Mouse (Mus musculus) heart, embryonic 15.5 days (tissue): ENCODE data around the gene Ranbp3l. TPM values are rescaled to one million over a fixed set of nuclear protein-coding genes. Genes with fewer than 3 reads are reported as not detected.
A peak's percentile ranks its signal among the peaks of the same experiment; 100 is the strongest.

Experiments used
- ATAC-seq: fragments of 200-750 bp; cut with Nextera tagmentation; replicated peaks from 2 replicates; pipeline ENCODE4 v1.8.0; 2017; ENCODE audit warnings: low read depth, moderate TSS enrichment; ENCODE audit not compliant: insufficient number of reproducible peaks, insufficient read depth, low FRiP score
- H3K27ac ChIP-seq: fragments of 300-500 bp; sonication (generic); 2 replicates; pipeline ENCODE4 v1.5.1; 2015; ENCODE audit warnings: mild to moderate bottlenecking, inconsistent platforms
- H3K27me3 ChIP-seq: fragments of 300-500 bp; sonication (generic); 2 replicates; pipeline ENCODE4 v1.6.1; 2015; ENCODE audit warnings: inconsistent platforms
- H3K36me3 ChIP-seq: fragments of 300-500 bp; sonication (generic); 2 replicates; pipeline ENCODE4 v1.6.1; 2015; ENCODE audit warnings: mild to moderate bottlenecking, inconsistent platforms
- H3K4me1 ChIP-seq: fragments of 300-500 bp; sonication (generic); replicated peaks from 2 replicates; pipeline ENCODE4 v1.6.1; 2015; ENCODE audit warnings: inconsistent platforms
- H3K4me2 ChIP-seq: fragments of 300-500 bp; sonication (generic); 2 replicates; pipeline ENCODE4 v1.6.1; 2015; ENCODE audit warnings: inconsistent platforms, mild to moderate bottlenecking, moderate library complexity
- H3K4me3 ChIP-seq: fragments of 300-500 bp; sonication (generic); 2 replicates; pipeline ENCODE4 v1.5.1; 2015; ENCODE audit warnings: mild to moderate bottlenecking, inconsistent platforms
- H3K9ac ChIP-seq: fragments of 300-500 bp; sonication (generic); 2 replicates; pipeline ENCODE4 v1.6.1; 2015; ENCODE audit warnings: mild to moderate bottlenecking, inconsistent platforms
- H3K9me3 ChIP-seq: fragments of 300-500 bp; sonication (generic); replicated peaks from 2 replicates; pipeline ENCODE4 v1.6.1; 2016; ENCODE audit warnings: inconsistent platforms
- WGBS: fragments of 180-500 bp; shearing (Covaris S2); methylation state at CpG from one replicate; pipeline ENCODE4 v1.1.7; 2015; ENCODE audit warnings: mixed read lengths; 5-methylcytosine and 5-hydroxymethylcytosine counted together
- polyA plus RNA-seq: library from polyadenylated mRNA; unstranded; fragments of >200 nt; fragmentation: Nextera tagmentation; extraction: Ambion mirVana; gene quantifications from 2 replicates; pipeline ENCODE4 v1.2.1, GENCODE M21; 2015

Ranbp3l gene
- polyA plus RNA-seq, 1 experiment from 2014 or later: 0.20 TPM

DNA sequence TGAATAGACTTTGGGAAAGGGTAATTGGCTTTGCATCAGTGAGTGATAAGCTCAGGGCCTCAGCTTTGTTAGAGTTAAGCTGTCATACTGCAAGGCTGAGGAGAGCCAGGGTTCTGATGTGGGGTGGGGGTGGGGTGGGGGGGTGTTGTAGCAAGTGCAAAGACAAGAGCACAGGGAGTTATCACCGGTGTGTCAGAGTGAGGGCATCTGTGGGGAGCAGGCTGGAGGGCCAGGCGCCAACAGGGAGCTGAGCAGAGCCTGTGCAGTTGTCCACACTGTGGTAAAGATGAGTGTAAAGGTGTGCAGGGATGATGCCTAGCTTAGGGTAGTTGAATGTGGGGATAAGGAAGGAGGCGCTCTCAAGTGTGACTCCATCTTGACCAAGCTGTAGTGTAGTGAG lies 113.5 kb downstream of the Ranbp3l start:
- no peaks in the 10 kb centered on the region for H3K27me3 ChIP-seq
- WGBS: 38% methylated on average over 3 of the region's 3 CpGs
- H3K4me2 ChIP-seq: no peak overlapping the region
- H3K9ac ChIP-seq: no peak overlapping the region
- 0 out of 2 replicates have a peak, but pooled peaks cover 3% of the 10 kb centered on the region for H3K36me3 ChIP-seq
- no peaks in the 10 kb centered on the region for H3K9me3 ChIP-seq
- no peak overlapping the region for H3K4me3 ChIP-seq
- ATAC-seq: no peak; the same call in 1 of the 2 replicates
- H3K4me1 ChIP-seq: peaks cover 55% of the 10 kb centered on the region
- peak overlapping the region; percentile 42; the same call in 1 of the 2 replicates for H3K27ac ChIP-seq

DNA sequence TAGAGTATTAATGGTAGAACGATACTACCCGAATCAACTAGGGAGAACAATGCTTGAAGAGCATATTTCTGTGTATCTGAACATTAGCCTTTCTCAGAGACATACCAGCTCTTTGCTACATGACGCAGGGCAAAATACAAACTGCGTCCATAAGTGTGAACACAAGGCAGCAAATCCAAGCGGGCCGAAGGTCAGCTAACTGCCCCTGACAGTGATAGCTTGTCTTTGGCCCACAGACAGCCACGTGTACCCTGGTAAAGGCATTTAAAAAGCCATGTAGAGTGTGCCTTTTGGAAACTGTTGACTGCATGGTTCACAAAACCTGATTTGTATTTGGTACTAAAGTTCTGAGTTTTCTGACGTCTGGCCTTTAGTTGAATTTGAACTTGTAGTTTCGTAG lies 115.0 kb downstream of the Ranbp3l start:
- no peak for ATAC-seq
- H3K9ac ChIP-seq: no peak overlapping the region
- H3K36me3 ChIP-seq: 0 out of 2 replicates have a peak, but pooled peaks cover 3% of the 10 kb centered on the region
- no peak overlapping the region for H3K4me3 ChIP-seq
- H3K4me2 ChIP-seq: no peak overlapping the region
- no peaks in the 10 kb centered on the region for H3K27me3 ChIP-seq
- no peak overlapping the region for H3K27ac ChIP-seq
- H3K9me3 ChIP-seq: no peaks in the 10 kb centered on the region
- WGBS: 70% methylated on average over 9 of the region's 9 CpGs
- peaks cover 55% of the 10 kb centered on the region for H3K4me1 ChIP-seq

DNA sequence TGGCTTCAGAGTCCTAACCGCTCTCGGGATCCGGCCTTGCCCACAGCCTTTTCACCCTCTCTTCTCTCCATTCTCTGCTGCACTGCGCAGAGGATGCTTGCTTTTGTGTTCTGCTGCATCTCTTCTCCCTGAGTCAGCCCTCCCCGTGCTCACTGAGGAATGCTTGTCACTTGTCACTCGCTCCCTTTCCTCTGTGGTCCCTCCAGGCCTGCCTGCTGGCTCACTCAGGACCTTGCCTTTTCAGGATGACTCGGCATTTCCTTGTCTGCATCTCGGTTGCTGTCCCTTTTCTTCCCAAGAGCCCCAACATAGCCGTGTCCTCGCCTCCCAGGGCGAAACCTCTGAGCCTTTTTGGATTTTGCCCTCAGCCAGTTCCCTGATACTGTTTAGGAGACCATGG lies 119.1 kb downstream of the Ranbp3l start:
- 40% methylated on average over 11 of the region's 11 CpGs for WGBS
- Histone ChIP-seq H3K9ac (no peak overlapping the region), H3K4me2 (no peak overlapping the region), H3K4me1 (peaks cover 23% of the 10 kb centered on the region), H3K9me3 (no peaks in the 10 kb centered on the region), H3K4me3 (no peak overlapping the region), H3K27ac (0 out of 2 replicates have a peak overlapping the region, but pooled peaks have one; percentile 42), H3K27me3 (no peaks in the 10 kb centered on the region), H3K36me3 (peaks cover 8% of the 10 kb centered on the region; the same call in 1 of the 2 replicates)
- peak; percentile 58; the same call in 1 of the 2 replicates for ATAC-seq

- WGBS: 68% methylated on average over 5 of the region's 5 CpGs
- peaks cover 9% of the 10 kb centered on the region; the same call in 1 of the 2 replicates for H3K36me3 ChIP-seq
- no peaks in the 10 kb centered on the region for H3K9me3 ChIP-seq
- H3K27me3 ChIP-seq: no peaks in the 10 kb centered on the region
- H3K4me1 ChIP-seq: peaks cover 21% of the 10 kb centered on the region
- no peak overlapping the region for H3K27ac ChIP-seq
- no peak for ATAC-seq
- H3K9ac ChIP-seq: no peak overlapping the region
- no peak overlapping the region for H3K4me2 ChIP-seq
- H3K4me3 ChIP-seq: no peak overlapping the region
Observed at GRCm38 (mm10) chr15:9087421-9087820, 119.7 kb downstream of the Ranbp3l start.

DNA sequence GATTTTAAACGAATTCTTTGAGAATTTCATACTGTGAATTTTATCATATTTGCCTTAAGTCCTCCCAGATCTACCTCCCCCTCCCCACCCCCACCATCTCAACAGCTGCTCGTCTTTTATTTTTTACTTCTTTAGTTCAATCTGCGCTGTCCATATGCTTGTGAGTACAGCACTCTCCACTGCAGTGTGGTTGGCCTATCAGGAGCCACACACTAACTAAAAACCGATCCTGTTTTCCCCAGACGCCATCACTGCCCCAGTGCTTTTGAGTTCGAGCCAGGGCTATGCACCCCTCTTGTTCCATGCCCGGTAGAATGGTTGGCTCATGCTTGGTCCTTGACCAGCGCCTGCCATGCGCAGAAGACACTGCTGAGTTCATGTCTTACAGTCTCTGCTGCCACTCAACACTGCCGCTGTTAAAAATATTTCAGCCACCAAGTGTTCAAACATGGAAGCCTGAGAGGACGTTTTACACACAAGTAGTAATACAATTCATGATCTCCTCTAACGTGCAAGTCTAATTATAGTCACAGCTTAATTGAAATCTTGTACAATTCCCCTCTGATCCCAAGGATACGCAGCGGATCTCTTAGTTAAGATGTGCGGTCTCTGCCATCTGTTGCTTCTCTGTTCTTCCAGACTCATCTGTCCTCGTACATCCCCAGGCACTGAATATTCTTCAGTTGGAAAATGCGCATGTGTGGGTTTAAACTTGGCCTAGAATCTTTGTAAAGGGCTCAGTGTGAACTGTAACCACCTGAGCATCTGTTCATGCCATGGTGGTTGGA lies 120.3 kb downstream of the Ranbp3l start:
- ATAC-seq: no peak
- Histone ChIP-seq H3K4me3 (no peak overlapping the region), H3K27ac (no peak overlapping the region), H3K4me2 (no peak overlapping the region), H3K36me3 (peaks cover 15% of the 10 kb centered on the region; the same call in 1 of the 2 replicates), H3K9ac (no peak overlapping the region), H3K4me1 (peaks cover 19% of the 10 kb centered on the region), H3K27me3 (no peaks in the 10 kb centered on the region), H3K9me3 (no peaks in the 10 kb centered on the region)
- 79% methylated on average over 17 of the region's 17 CpGs for WGBS

DNA sequence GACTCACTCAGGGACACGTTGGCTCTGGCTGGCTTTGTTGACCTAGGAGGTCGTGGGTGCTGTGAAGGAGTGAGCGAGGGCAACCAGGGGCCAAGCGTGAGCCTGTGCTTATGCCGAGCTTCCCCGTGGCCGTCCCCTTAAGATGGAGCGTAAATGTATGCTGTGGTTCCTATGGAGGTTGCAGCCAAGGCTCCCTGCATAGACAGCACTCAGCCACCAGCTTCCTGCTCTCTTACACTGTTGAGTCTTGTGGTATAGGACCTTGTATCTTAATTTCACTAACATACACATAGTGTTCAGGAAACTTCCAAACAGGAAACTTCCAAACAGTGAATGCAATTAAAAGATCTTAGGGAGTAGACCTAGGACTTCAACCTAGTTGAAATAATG lies 120.9 kb downstream of the Ranbp3l start:
- no peak overlapping the region for H3K27ac ChIP-seq
- peaks cover 21% of the 10 kb centered on the region for H3K36me3 ChIP-seq
- no peaks in the 10 kb centered on the region for H3K27me3 ChIP-seq
- H3K4me3 ChIP-seq: no peak overlapping the region
- no peak overlapping the region for H3K4me2 ChIP-seq
- WGBS: 81% methylated on average over 8 of the region's 8 CpGs
- no peak for ATAC-seq
- H3K9ac ChIP-seq: no peak overlapping the region
- H3K4me1 ChIP-seq: peaks cover 19% of the 10 kb centered on the region
- no peaks in the 10 kb centered on the region for H3K9me3 ChIP-seq

- H3K27me3 ChIP-seq: no peaks in the 10 kb centered on the region
- no peak for ATAC-seq
- H3K27ac ChIP-seq: no peak overlapping the region
- WGBS: 38% methylated on average over 2 of the region's 2 CpGs
- no peak overlapping the region for H3K4me2 ChIP-seq
- H3K4me1 ChIP-seq: peaks cover 24% of the 10 kb centered on the region
- H3K9me3 ChIP-seq: no peaks in the 10 kb centered on the region
- peaks cover 25% of the 10 kb centered on the region for H3K36me3 ChIP-seq
- H3K9ac ChIP-seq: no peak overlapping the region
- no peak overlapping the region for H3K4me3 ChIP-seq
Observed at GRCm38 (mm10) chr15:9089136-9089720, 121.5 kb downstream of the Ranbp3l start.

DNA sequence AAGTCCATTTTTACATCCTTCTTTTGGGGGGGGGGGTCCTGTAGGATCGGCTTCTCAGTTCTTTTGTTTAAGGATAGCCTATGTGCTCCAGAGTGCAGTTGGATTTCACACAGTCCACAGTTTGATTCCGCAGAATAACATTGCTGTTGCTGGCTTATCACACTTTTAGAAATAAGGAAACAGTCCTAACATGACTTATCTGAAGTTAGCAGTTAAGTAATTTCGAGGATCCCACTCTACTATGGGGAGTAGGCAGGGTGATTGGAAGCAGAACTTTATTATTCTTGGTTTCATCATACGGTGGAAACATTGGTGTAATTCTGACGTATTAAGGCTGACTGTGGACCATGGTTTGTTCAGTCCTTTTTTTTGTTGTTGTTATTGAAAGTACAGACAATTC lies 122.9 kb downstream of the Ranbp3l start:
- Histone ChIP-seq H3K9ac (no peak overlapping the region), H3K4me2 (no peak overlapping the region), H3K27ac (no peak overlapping the region), H3K4me1 (peaks cover 27% of the 10 kb centered on the region), H3K4me3 (no peak overlapping the region), H3K9me3 (no peaks in the 10 kb centered on the region), H3K36me3 (peaks cover 22% of the 10 kb centered on the region), H3K27me3 (no peaks in the 10 kb centered on the region)
- ATAC-seq: no peak
- whole genome bisulfite sequencing: 75% methylated on average over 5 of the region's 5 CpGs

DNA sequence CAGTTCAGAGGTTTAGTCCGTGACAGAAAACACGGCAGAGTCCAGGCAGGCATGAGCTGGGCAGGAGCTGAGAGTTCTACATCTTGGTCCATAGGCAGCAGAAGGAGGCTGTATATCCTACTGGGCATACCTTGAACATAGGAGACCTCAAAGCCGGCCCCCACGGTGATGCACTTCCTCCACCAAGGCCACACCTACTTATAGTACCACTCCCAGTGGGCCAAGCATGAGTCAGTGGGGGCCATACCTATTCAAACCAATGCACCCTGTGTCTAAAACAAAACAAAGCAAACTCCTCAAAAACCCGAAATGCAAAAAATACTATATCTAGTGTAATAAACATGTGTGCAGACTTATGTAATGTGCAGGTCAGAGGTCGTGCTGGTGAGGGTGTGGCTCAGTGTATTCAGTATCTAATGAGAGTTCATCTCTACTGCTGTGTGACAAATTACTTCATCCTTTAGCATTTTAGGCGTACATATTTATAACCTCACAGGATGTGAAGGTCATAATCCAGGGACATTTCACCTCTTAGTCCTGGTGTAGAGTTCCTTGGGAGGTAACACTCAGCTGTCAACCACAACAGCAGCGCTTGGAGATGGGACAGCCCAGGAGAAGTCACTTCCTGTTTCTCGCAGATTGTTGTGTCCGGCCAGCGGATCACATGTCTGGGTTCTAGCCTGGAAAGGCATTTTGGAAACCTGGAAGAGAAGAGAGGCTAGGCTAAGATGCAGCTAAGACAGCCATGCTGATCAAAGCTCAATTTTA lies 126.0 kb downstream of the Ranbp3l start:
- H3K36me3 ChIP-seq: peaks cover 33% of the 10 kb centered on the region
- peaks cover 16% of the 10 kb centered on the region for H3K4me1 ChIP-seq
- 62% methylated on average over 11 of the region's 11 CpGs for WGBS
- no peak overlapping the region for H3K9ac ChIP-seq
- peak overlapping the region; percentile 38; the same call in 1 of the 2 replicates for H3K4me2 ChIP-seq
- H3K9me3 ChIP-seq: no peaks in the 10 kb centered on the region
- peak overlapping the region; percentile 45 for H3K27ac ChIP-seq
- ATAC-seq: no peak; the same call in 1 of the 2 replicates
- H3K4me3 ChIP-seq: peak overlapping the region; percentile 14; the same call in 1 of the 2 replicates
- H3K27me3 ChIP-seq: no peaks in the 10 kb centered on the region

DNA sequence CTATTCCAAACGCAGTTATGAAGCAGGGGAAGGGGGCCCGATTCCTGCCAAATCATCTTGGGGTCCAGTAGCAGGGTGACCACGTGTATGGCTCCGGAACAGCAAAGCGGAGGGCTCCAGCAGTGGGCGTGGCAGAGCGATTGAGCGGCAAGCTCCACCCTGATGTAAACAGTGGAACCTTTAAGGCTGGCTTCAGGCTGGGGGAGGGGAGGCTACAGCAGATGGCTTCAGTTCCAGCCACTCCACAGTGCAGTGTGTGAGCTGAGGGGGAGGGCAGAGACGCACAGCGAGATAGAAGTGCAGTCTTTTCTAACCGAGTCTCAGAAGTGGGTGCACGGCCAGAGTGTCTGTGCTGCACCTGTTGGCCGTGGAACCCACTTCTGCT lies 126.6 kb downstream of the Ranbp3l start:
- peak; percentile 80 for ATAC-seq
- H3K4me1 ChIP-seq: peaks cover 16% of the 10 kb centered on the region
- no peaks in the 10 kb centered on the region for H3K27me3 ChIP-seq
- no peak overlapping the region for H3K9ac ChIP-seq
- H3K9me3 ChIP-seq: no peaks in the 10 kb centered on the region
- H3K36me3 ChIP-seq: peaks cover 35% of the 10 kb centered on the region
- WGBS: 17% methylated on average over 13 of the region's 13 CpGs
- peak overlapping the region; percentile 14; the same call in 1 of the 2 replicates for H3K4me3 ChIP-seq
- peak overlapping the region; percentile 38; the same call in 1 of the 2 replicates for H3K4me2 ChIP-seq
- H3K27ac ChIP-seq: peak overlapping the region; percentile 45

GRCm38 (mm10) chr15:9096865-9097264 lies 129.1 kb downstream of the Ranbp3l start:
- H3K27ac ChIP-seq: no peak overlapping the region
- no peak for ATAC-seq
- peaks cover 16% of the 10 kb centered on the region for H3K4me1 ChIP-seq
- H3K27me3 ChIP-seq: no peaks in the 10 kb centered on the region
- no peaks in the 10 kb centered on the region for H3K9me3 ChIP-seq
- no peak overlapping the region for H3K9ac ChIP-seq
- H3K4me2 ChIP-seq: no peak overlapping the region
- 60% methylated on average over 4 of the region's 4 CpGs for WGBS
- H3K36me3 ChIP-seq: peaks cover 46% of the 10 kb centered on the region
- no peak overlapping the region for H3K4me3 ChIP-seq
